Mouse (Mus musculus) right cerebral cortex, postnatal 36 days (tissue): ENCODE measurements around the gene Tex19.2.
"Not testable (repeated sequence)": the region's sequence is repeated elsewhere in the genome, so short reads cannot be mapped to it uniquely, and the experiment has no call there.

ENCODE experiments used
- DNase-seq, 2 experiments: peaks; one replicate each; pipeline ENCODE4 v3.0.0; 2022; ENCODE audit warnings: low spot score in 2 of 2, mixed read lengths in 1 of 2

The Tex19.2 gene

GRCm38 (mm10) chr11:121111051-121111450 lies 7.4 kb downstream of the Tex19.2 start:
- DNase-seq, result no peak

- DNase-seq, result no peak
Observed at GRCm38 (mm10) chr11:121109986-121110385, 8.5 kb downstream of the Tex19.2 start.

GRCm38 (mm10) chr11:121108061-121108460 lies 10.4 kb downstream of the Tex19.2 start:
- no peak for DNase-seq

GRCm38 (mm10) chr11:121107242-121107641 lies 11.2 kb downstream of the Tex19.2 start:
- not testable (repeated sequence) for DNase-seq

GRCm38 (mm10) chr11:121101124-121101805 lies 17.2 kb downstream of the Tex19.2 start:
- no peak for DNase-seq

GRCm38 (mm10) chr11:121100692-121101091 lies 17.8 kb downstream of the Tex19.2 start:
- DNase-seq, result no peak

GRCm38 (mm10) chr11:121099762-121100161 lies 18.7 kb downstream of the Tex19.2 start:
- no peak for DNase-seq

GRCm38 (mm10) chr11:121092606-121093585 lies 25.6 kb downstream of the Tex19.2 start:
- DNase-seq, result no peak

- DNase-seq, result no peak
Observed at GRCm38 (mm10) chr11:121090943-121091342, 27.5 kb downstream of the Tex19.2 start.

GRCm38 (mm10) chr11:121089756-121090546 lies 28.5 kb downstream of the Tex19.2 start:
- DNase-seq, result no peak

- DNase-seq, result no peak
Observed at GRCm38 (mm10) chr11:121088997-121089396, 29.5 kb downstream of the Tex19.2 start.

GRCm38 (mm10) chr11:121086296-121086695 lies 32.2 kb downstream of the Tex19.2 start:
- DNase-seq, result no peak

- no peak for DNase-seq
Observed at GRCm38 (mm10) chr11:121085181-121085580, 33.3 kb downstream of the Tex19.2 start.

GRCm38 (mm10) chr11:121082857-121083500 lies 35.5 kb downstream of the Tex19.2 start:
- no peak for DNase-seq

GRCm38 (mm10) chr11:121082250-121082649 lies 36.2 kb downstream of the Tex19.2 start:
- DNase-seq, result no peak

GRCm38 (mm10) chr11:121081120-121081519 lies 37.4 kb downstream of the Tex19.2 start, which contains the start of gene Sectm1a:
Sectm1a (minus strand) TSS chr11:121081220.
- DNase-seq, result no peak

- no peak for DNase-seq
Observed at GRCm38 (mm10) chr11:121080330-121080729, 38.1 kb downstream of the Tex19.2 start.

GRCm38 (mm10) chr11:121075655-121076054 lies 42.8 kb downstream of the Tex19.2 start:
- no peak for DNase-seq

- not testable (repeated sequence) for DNase-seq
Observed at GRCm38 (mm10) chr11:121069662-121070061, 48.8 kb downstream of the Tex19.2 start.

GRCm38 (mm10) chr11:121067895-121068294 lies 50.6 kb downstream of the Tex19.2 start:
- no peak for DNase-seq
